Mouse (Mus musculus): ENCODE measurements around the gene Commd6.

- TF ChIP-seq CTCF (IDR thresholded peaks at IDR 0.05; ENCODE audit: borderline replicate concordance, control insufficient read depth, extremely low read depth, insufficient read depth, low read length, poor library complexity): no peak
- TF ChIP-seq POLR2A (IDR thresholded peaks at IDR 0.05; ENCODE audit: control insufficient read depth, extremely low read depth, insufficient read depth, low read length, poor library complexity): no peak
These were observed 34.6 kb downstream of the Commd6 start for GRCm38 (mm10) chr14:101605843-101606242.
